Mouse (Mus musculus): ENCODE data around the gene Lgals4.

GRCm38 (mm10) chr7:28847273-28847672, 13.6 kb downstream of the Lgals4 start:
- TF ChIP-seq POLR2A (IDR thresholded peaks at IDR 0.05; ENCODE audit: extremely low read depth, insufficient read depth, low read length) (no peak), CTCF (IDR thresholded peaks at IDR 0.05; ENCODE audit: low read depth, low read length) (no peak)

All from liver, adult 2 months (tissue).